Mouse (Mus musculus) forelimb bud, embryonic 11.5 days (tissue): Measurements from ENCODE around the gene Usp6nl.

Source experiments
- DNase-seq: peaks from one replicate; pipeline ENCODE4 v3.0.0-alpha.2; 2012; ENCODE audit warnings: low read depth, low spot score

The Usp6nl gene

DNA sequence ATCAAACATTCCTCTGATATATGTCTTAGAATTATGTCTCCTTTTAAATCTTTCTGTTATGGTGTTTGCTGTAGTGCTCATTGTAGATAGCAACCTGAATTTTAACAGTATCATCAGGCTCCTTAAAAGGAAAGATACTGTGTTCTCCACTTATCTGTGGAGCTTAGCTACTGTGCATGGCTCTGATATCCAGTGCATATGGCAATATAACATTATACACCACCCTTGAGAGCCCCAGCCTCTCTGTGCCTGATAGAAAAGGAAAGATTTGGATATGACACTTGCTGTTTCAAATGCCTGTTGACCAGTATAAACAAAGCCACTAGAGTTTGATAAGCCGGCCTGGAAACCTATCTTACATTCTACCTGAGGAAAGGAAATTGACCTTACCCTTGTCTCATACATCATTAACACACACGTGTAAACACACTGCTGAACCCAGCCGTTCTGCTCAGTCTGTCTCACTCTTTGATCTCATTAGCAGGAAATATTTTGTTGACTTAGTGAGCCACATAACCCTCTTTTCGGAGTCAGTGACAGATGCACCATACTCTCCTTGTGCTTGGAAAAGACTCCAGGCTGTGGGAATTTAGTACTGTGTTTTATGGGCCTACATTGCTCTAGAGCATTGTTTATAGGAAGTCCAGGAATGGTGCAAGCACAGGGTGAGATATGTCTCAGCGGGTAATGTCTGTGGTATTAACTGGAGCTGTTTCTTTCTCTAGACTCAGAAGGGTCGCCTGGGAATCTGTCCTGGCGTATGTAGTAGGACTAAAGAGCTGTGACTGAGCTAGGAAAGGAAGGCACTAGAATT is 9.1 kb downstream of the Usp6nl start:
- no peak for DNase-seq

DNA sequence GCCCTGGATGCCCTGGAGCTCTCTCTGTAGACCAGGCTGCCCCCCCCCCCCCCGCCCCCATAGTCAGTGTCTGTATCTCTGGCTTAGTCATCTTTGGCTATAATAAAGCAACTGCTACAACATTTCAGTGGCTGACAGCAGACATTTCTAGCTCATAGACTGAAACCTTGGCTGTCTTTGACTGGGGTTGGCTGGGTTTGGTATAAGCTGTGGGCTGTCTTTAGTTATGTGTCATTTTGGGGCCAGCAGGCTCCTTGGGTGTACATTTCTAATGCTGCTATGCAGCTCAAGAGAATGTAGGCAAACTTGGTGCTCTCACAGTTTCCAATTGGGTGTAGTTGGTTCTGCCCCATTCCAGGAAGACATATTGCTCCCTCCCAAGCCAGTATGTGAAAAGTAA is 11.1 kb downstream of the Usp6nl start:
- DNase-seq = no peak

DNA sequence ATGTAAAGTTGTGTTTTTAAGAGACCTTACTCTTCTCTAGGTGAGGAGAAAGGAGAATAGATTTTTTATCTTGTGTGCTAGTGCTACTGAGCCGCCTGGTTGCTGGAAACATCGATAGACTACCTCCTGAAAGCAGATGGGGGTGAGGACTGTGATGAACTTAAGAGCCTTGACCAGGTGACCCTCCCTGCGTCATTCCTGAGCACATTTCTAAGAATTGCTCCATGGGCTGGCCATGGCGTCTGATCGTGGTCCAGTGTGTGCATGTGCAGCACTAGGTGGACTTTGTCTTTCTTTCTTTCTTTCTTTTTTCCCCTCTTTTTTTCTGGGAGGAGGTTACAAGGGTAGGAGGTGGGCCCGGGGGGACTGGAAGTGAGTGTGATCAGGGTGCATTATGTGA is 11.5 kb downstream of the Usp6nl start:
- no peak for DNase-seq

DNA sequence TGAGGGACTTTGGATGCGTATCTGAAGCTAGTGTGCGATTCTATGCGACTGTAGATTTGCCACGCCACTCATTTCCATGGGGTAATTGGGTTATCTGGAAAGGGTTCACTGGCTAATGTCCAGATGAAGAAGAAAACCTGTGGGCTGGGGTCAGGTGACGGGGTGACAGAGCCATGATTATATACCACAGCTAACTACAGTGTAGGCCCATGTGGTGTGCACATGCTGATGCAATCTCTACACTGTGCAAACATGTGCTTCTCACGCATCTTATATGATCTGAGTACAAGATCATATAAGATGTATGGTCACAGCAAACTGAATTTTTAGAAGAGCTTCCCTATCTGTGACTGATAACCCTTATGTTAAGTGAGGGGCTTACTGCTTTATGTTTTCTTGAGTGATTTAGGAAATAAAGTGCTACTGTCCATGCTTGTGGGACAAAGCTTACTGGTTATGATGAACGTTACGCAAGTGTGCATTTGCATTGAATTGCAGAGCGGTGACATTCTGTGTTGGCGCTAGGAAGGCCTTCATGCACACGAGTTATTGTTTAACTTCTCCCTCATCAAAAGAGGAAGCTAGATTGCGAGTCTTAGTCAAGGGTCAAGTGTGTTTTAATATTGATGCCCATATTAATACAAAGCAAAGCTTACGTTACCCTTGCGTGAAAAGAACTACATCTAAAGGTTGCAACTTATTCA is 12.7 kb downstream of the Usp6nl start:
- no peak for DNase-seq

DNA sequence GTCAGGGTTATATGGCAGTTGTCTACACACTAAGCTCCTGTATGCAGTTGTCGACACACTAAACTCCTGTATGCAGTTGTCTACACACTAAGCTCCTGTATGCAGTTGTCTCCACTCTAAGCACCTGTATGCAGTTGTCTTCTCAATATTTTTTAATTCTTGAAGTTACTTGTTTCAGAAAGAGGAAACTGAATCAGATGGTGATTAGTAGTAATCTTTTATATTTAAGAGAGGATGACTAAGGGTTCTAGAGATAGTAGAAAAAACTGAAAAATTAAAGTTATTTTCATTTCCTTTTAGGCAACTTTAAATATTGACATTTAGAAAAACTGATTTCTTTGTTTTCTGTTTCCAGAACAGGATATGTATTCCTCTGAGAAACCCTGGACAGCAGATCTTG is 13.5 kb downstream of the Usp6nl start:
- DNase-seq = no peak

DNA sequence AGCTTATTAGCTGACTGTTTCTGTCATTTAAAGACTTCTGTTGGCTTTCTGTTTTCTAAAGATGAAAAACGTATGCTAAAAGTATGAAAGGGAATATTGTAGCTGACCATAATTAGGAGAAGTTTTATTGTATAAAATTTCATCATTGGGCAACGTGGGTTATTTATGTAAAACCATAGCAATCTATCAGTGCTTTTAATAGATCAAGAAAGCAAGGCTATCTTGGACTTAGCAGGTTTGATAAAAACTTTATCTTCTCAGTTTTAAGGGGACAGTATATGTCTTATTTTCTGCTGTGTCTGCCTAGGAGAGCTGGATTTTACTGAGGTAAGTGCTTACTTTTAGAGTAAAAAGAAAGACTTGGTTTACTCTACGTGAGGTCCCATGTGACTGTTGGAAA is 14.2 kb downstream of the Usp6nl start:
- DNase-seq = no peak

DNA sequence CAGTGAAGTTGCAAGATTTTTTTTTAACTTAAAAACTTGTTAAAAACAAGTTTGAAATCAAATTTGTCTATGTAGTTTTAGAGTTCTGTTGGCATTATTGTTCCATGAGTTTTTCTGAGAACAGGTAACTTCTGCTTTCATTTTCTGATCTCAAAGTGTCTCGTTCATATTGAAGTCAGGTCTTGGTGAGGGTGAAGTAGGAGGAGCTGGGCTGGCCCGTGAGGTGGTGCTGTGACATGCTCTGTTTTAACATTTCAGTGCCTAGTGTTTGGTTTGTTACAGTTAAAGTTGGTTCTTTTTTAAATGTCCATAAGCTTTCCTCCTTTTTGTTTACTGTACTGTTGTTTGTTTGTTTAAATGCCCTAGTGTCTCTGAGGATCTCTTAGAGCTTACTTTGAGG is 15.0 kb downstream of the Usp6nl start:
- no peak for DNase-seq

DNA sequence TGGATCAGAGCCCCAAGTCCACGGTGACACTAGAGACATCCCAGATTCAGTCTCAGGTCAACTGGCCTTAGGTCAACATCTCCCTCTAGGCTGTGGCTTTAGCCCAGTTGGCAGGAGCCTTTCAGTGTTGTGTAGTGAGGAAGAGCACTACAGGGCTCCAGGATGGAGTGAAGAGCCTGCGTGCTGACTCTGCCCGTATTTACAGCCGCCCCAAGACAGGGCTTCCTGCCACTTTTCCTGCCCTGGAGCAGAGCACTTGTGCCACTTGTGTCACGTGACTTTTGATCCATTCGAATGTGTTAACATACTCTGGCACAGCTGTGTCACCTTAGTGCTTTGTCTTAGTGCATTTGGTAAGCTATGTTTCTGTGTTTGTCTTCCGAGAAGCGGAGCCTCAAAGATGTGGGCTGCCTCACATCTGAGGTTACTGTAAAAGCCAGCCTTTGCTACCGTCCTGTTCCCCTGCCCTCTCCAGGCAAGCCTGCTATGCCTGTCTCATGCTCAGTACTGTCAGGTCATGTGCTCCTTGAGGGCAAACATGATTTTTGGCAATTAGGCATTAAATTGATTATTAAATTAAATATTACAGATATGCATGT is 15.7 kb downstream of the Usp6nl start:
- no peak for DNase-seq

DNA sequence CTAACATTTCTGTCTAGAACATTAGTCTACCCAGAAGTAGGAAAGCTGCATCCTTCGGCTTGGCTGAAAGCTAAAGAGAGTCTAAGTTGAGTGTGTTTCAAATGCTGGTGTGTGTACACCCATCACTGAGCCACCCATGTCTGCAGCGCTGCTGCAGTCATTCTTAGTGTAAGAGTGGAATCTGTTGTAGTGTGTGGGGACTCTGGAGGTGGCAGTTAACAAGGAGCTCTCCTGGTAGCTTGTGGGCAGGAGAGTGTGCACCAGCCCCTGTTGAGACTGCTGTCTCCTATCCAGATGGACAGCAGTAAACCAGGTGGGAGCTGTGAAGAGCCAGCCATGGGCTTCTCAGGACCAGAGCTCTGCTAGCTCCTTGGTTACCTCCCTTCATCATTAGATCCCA is 18.0 kb downstream of the Usp6nl start:
- DNase-seq = no peak

DNA sequence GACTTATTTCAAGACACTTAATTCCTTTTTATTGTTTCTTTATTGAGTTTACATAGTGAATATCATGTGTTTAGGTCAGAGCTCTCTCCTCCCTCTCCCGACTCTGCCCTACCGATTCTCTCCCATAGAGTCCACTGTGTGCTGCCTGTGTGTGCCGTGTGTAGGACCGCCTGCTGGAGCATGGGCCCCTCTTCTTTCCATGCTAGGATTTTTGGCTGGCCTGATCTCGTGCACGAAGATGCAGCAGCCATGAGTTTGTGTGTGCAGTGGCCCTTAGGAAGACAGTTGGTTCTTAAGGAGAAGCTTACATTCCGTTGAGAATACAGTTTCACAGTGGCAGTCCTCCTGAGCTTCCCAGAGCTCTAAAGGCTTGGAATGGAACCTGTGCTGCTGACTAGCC is 19.0 kb downstream of the Usp6nl start:
- no peak for DNase-seq

DNA sequence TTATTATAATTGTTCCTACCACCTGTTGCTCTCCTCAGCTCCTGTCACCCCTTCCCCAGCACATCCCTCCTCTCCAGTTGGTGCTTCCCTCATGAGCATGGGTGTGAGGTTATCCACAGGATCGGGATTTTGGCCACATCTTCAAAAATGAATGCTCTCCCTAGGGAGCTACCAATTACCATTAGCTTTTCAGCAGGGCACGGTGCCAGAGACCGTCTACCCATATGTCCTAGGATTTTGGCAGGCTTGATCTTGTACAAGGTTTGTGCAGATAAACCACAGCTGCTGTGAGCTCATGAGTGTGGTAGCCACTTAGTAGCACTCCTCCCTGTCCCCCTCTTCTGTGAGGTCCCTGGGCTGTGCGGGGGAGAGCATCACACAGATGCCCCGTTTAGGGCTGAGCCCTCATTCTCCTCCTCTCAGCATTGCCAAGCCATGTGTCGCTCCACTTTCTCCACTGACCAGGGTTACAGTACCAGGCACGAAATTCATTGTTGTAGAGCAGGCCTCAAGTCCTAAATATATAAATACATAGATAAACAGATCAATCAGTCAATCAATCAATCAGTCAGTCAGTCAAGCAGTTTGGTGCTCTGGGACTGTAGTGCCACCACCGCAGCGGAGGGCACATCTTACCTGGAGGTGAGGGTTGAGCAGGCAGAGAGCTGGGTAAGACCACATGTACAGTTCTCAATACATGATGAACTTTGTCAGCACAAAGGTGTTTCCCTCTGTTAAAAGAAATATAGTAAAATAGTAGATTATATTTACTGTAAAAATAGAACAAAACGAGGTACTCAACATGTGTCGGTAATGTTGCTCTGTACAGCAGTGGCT is 27.0 kb downstream of the Usp6nl start:
- DNase-seq = no peak

DNA sequence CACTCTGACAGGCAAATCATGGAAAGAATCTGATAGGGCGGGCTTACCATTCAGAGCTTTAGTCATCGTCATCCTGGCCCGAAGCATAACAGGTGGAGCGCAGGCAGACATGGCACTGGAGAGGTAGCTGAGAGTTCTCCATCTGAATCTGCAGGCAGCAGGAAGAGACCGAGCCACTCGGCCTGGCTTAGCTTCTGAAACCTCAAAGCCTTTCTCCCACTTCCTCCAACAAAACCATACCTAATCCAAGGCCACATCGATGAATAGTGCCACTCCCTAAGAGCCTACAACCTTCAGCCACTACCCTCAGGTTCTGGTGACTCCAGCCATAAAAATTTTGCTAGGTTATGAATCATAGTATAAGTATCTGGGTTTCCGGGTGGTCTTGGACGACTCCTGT is 27.7 kb downstream of the Usp6nl start:
- DNase-seq = no peak

DNA sequence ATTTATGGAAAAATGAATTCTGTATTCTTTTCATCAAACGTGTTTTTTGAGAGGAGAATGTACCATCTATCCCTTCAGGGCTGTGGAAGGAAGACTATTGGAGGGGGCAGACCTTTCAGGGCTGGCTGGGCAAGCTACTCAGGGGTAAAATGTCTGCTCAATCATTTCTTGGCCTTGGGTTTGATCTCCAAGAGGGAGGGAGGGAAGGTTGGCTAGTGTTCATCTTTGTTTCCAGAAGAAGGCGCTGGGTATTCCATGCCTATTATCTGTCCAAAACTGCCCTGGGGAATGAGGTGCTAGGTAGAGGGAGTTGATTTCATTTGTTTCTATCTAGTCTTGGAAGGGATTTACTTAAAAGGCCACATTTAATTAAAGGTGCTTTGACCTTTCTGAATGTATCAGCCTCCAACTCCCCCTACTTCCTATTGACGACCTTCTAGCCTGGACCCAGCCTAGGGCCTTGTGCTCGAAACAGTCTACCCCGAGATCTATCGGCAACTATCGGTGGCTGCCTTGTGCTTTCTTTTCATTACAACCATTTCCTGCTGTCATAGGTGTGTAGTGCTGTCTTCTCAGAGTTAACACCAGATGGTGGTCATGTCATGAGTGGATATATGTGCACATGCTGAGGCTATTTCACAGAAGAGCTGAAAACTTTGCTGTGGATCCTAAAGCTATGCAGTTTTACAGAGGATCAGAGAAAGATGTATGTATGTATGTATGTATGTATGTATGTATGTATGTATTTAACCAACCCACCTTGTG is 28.6 kb downstream of the Usp6nl start:
- no peak for DNase-seq

DNA sequence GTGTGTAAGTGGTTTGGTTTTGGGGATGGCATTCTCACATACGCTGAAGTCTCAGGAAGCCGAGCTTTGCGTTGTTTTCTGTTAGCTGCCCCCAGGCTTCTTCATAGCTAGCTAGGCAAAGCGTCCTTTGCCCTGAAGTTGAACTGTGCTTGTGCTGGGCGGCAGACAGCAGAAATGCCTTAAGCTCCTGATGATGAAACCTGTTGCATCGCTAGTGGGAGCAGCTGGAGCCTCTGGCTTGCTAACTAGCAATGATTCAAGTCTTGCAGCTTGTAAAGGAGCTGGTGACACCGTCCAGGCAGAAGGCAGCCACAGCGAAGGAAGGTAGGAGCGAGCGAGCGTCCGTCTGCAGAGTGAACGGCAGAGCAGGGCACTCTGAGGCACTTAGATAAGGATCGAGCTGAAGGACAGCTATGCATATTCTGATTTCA is 30.1 kb downstream of the Usp6nl start:
- DNase-seq = peak; percentile 40

DNA sequence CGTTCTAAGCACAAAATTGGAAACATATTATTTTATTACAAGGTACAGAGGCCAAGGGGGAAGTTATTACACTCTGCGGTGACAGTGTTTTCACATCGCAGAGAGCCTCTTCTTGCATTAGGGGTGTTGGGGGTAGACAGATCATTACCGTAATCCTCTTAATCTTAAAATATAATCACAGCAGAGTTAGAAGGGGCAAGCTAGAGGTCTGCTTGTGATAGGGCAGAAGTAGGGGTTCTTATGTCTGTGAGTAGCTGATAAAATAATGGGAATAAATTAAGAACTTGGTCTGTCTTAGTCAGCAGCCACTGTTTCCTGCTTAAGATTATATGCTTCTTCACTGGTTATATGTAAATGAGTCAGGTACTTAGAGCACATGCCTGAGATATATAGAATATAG is 30.6 kb downstream of the Usp6nl start:
- no peak for DNase-seq

DNA sequence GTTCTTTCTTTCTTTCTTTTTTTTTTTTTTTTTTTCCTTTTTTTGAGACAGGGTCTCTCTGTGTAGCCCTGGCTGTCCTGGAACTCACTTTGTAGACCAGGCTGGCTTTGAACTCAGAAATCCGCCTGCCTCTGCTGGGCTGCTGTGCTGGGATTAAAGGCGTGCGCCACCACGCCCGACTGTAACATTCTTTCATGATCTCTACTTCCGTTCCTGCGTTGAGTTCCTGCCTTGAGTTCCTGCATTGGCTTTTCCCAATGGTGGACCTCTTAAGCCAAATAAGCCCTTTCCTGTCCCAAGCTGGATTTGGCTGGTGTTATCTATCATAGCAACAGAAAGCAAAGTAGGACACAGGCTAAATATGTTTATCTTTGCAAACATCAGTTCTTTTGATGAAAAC is 34.8 kb downstream of the Usp6nl start:
- no peak for DNase-seq

DNA sequence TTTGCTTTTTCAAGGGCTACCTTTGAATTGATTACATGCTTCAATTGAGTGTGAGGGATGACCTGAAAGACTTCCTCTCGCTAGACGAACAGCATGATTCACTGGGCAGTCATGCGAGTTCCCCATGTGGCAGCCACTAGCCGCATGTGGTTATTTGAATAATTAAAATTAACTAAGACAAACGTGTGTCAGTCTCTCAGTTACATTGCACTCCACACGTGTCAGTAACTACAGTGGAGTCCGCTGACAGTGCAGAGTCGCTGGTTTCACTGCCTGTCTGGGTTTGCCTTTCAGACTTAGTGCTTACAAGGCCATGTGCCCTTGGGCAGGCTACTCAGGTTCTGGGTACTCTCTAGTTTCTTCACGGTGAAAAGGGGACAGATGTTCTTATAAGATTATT is 37.2 kb downstream of the Usp6nl start:
- no peak for DNase-seq

DNA sequence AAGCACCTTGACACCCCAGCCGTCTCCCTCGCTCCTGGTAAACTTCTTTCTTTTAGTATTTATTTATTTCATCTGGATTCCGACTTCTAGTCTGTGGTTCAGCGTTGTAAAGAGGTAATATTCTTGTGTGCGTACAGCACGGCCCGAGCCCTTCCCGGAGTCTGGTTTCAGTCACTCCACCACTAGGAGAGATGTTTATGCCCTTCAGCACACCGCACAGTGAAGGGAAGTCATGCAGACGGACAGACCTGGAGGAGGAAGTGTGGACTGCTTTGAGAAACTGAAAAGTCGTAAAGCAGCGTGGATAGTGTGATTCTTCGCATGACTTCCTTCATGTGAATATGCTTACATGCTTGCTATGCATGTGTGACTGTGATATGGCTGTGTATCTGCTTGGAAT is 40.7 kb downstream of the Usp6nl start:
- no peak for DNase-seq

DNA sequence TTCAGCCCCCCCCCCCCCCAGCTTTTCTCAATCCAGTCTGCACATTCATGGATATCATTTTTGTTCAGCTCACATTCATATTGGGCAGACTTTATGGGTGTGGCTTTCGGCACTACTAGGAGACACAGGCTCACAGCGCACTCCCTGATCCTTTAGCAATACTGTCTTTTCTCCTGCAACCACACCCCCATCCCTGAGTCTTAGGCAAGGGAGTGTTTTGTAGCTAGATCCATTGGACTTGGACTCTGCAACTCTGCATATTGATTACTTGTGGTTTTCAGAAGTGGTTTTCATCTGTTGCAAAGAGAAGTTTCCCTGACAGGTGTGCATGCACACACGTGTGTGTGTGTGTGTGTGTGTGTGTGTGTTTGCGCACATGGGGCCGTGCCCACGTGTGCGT is 41.5 kb downstream of the Usp6nl start:
- no peak for DNase-seq

DNA sequence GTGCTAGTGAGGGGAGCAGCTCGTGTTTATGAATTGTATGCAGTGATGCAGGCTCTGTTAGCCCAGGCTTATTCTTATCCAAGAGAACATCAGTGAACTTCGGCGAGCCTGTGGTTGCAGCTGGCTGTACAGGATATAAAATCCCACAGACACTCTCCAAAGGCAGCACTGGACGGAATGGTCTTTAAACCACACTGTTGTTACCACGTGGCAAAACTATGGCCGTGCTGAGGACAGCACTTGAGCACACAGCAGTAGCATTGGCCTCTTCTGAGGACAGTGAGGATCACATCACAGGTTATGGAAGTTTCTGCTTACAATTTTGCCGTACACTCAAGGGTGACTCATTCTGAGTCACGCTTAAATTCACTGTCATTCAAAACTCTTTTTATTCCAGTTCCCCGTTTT is 44.1 kb downstream of the Usp6nl start:
- DNase-seq = no peak

DNA sequence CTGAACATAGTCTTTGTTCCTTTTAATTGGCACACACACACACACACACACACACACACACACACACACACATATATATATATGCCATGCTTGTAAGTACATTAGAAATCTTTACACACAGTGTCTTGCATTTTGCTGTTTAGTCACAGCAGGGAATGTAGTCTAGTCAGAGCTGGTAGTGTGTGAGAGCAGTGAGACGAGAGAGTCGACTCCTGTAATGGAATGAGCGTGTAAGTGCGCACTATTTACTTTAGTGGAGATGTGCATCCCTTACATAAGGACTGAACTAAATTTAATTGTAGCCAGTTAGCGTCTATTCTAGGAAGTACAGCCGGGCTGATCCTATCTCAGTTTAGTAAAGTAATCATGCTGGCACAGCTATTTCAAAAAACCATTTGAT is 44.5 kb downstream of the Usp6nl start:
- no peak for DNase-seq
